Mouse (Mus musculus) midbrain, embryonic 11.5 days (tissue): ENCODE data around the gene Clec1b. TPM values are rescaled to one million over a fixed set of nuclear protein-coding genes. Genes with fewer than 3 reads are reported as not detected.

Experiments
- polyA plus RNA-seq: library from polyadenylated mRNA; unstranded; fragments of >200 nt; fragmentation: Nextera tagmentation; extraction: Ambion mirVana; gene quantifications from 2 replicates; pipeline ENCODE4 v1.2.1, GENCODE M21; 2014

Clec1b gene
- polyA plus RNA-seq, 1 experiment from 2014 or later = 11.3 TPM

Other genes with a start within 250 kb of the Clec1b start
- gene Clec2d, start 216.7 kb upstream of the Clec1b start, polyA plus RNA-seq = not detected in 2 replicates
- gene Cd69, start 121.9 kb upstream of the Clec1b start, polyA plus RNA-seq = 0.10 TPM in 1 of 2 replicates, not detected in the other
- gene 4922502D21Rik, start 65.5 kb upstream of the Clec1b start, polyA plus RNA-seq = not detected in 2 replicates
- 0.10 and 0.30 TPM in 2 replicates for gene Clec12a, start 54.6 kb upstream of the Clec1b start, polyA plus RNA-seq
- gene Clec12b, start 11.4 kb upstream of the Clec1b start, polyA plus RNA-seq = not detected in 2 replicates
- gene Clec9a, start 11.6 kb downstream of the Clec1b start, polyA plus RNA-seq = 0.23 and 0.26 TPM in 2 replicates
- 1.2 and 1.3 TPM in 2 replicates for gene Clec1a, start 54.7 kb downstream of the Clec1b start, polyA plus RNA-seq
- 0.06 TPM in 1 of 2 replicates, not detected in the other for gene Olr1, start 109.9 kb downstream of the Clec1b start, polyA plus RNA-seq
- not detected in 2 replicates for gene Tmem52b, start 115.3 kb downstream of the Clec1b start, polyA plus RNA-seq
- 22.7 and 24.5 TPM in 2 replicates for gene Gabarapl1, start 135.9 kb downstream of the Clec1b start, polyA plus RNA-seq
- gene Klre1, start 180.6 kb downstream of the Clec1b start, polyA plus RNA-seq = not detected in 2 replicates
- gene Klrd1, start 194.5 kb downstream of the Clec1b start, polyA plus RNA-seq = not detected in 2 replicates
- gene Klrk1, start 226.6 kb downstream of the Clec1b start, polyA plus RNA-seq = 0.14 and 0.21 TPM in 2 replicates
- gene Klrc3, start 246.0 kb downstream of the Clec1b start, polyA plus RNA-seq = not detected in 2 replicates